Mouse (Mus musculus) cerebellum, adult 2 months (tissue): Measurements from ENCODE around the gene Pcmtd2.

Experiments used
- CTCF ChIP-seq: fragments of 200-500 bp; IDR thresholded peaks from 2 replicates; pipeline ENCODE4 v1.5.1; 2011; ENCODE audit warnings: low read depth, mild to moderate bottlenecking, control low read depth, low read length, moderate library complexity, borderline replicate concordance; ENCODE audit not compliant: insufficient read depth
- POLR2A ChIP-seq: fragments of 200-500 bp; IDR thresholded peaks from 2 replicates; pipeline ENCODE4 v1.6.1; 2011; ENCODE audit warnings: low read length, control low read depth, borderline replicate concordance; ENCODE audit not compliant: insufficient read depth

DNA sequence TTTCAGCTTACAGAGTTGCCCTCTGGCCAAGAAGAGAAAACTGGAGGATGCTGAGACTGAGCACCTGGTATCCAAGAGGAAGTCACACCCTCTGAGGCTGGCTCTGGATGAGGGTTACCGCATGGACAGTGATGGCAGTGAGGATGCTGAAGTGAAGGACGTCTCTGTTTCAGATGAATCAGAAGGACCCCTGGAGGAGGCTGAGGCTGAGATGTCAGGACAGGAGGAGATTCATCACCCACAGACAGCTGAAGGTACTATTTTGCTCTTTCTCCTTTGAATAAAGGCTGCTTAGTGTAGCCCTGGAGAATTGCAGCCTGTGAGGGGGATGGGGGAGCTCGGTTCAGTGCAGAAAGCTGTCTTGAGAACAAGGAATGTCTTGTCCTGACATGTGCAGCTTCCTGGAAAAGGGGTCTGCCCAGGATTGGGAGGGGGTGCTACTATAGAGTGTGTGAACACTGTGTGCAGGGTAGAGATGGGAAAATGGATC lies 42.0 kb upstream of the Pcmtd2 start:
- no peak for TF ChIP-seq CTCF
- no peak for TF ChIP-seq POLR2A
